Mouse (Mus musculus) liver, postnatal 0 days (tissue): ENCODE results near the gene Dach1.

ENCODE experiments used
- CTCF ChIP-seq: sonication (generic); IDR thresholded peaks from 2 replicates; pipeline ENCODE4 v1.5.1; 2016; ENCODE audit warnings: antibody characterized with exemption, low read depth
- EP300 ChIP-seq: IDR thresholded peaks from 2 replicates; pipeline ENCODE4 v1.6.1; 2016; ENCODE audit warnings: antibody characterized with exemption, low read depth, mild to moderate bottlenecking

GRCm38 (mm10) chr14:98166318-98166976 is 3.1 kb downstream of the Dach1 start:
- TF ChIP-seq CTCF (no peak), EP300 (no peak)
